Mouse (Mus musculus) embryonic facial prominence, embryonic 14.5 days (tissue): ENCODE results near the gene 1700013F07Rik. TPM values are rescaled to one million over a fixed set of nuclear protein-coding genes. Genes with fewer than 3 reads are reported as not detected.

Experiments
- ATAC-seq: fragments of 200-750 bp; cut with Nextera tagmentation; 2 replicates; pipeline ENCODE4 v1.8.0; 2017; ENCODE audit warnings: low read depth, moderate number of reproducible peaks, moderate TSS enrichment
- DNase-seq: peaks from one replicate; pipeline ENCODE4 v3.0.0-alpha.2; 2015; ENCODE audit warnings: low spot score
- H3K27ac ChIP-seq: fragments of 300-500 bp; sonication (generic); replicated peaks from 2 replicates; pipeline ENCODE4 v1.5.1; 2014; ENCODE audit warnings: low read depth, mild to moderate bottlenecking, low read length, moderate library complexity
- H3K27me3 ChIP-seq: fragments of 300-500 bp; sonication (generic); replicated peaks from 2 replicates; pipeline ENCODE4 v1.6.1; 2014; ENCODE audit warnings: low read length; ENCODE audit not compliant: control insufficient read depth, insufficient read depth
- H3K36me3 ChIP-seq: fragments of 300-500 bp; sonication (generic); 2 replicates; pipeline ENCODE4 v1.6.1; 2014; ENCODE audit warnings: low read length, mixed read lengths; ENCODE audit not compliant: control insufficient read depth, insufficient read depth
- H3K4me1 ChIP-seq: fragments of 300-500 bp; sonication (generic); 2 replicates; pipeline ENCODE4 v1.6.1; 2014; ENCODE audit warnings: antibody characterized with exemption, low read length; ENCODE audit not compliant: control insufficient read depth, insufficient read depth
- H3K4me2 ChIP-seq: fragments of 300-500 bp; sonication (generic); 2 replicates; pipeline ENCODE4 v1.6.1; 2014; ENCODE audit warnings: low read depth, mild to moderate bottlenecking, low read length, moderate library complexity, mixed read lengths
- H3K4me3 ChIP-seq: fragments of 300-500 bp; sonication (generic); 2 replicates; pipeline ENCODE4 v1.5.1; 2014; ENCODE audit warnings: low read depth, mild to moderate bottlenecking, low read length
- H3K9ac ChIP-seq: fragments of 300-500 bp; sonication (generic); 2 replicates; pipeline ENCODE4 v1.6.1; 2014; ENCODE audit warnings: low read depth, mild to moderate bottlenecking, low read length, moderate library complexity, mixed read lengths
- H3K9me3 ChIP-seq: fragments of 300-500 bp; sonication (generic); 2 replicates; pipeline ENCODE4 v1.6.1; 2016; ENCODE audit warnings: low read length; ENCODE audit not compliant: control insufficient read depth
- WGBS: fragments of 180-500 bp; shearing (Covaris S2); extraction: QIAGEN DNeasy Blood & Tissue Kit; methylation state at CpG from one replicate; pipeline ENCODE4 v1.1.7; 2014; 5-methylcytosine and 5-hydroxymethylcytosine counted together
- microRNA-seq: library from miRNA; unstranded; fragments of <30 nt; microRNA quantifications from one replicate; pipeline ENCODE4, GENCODE M21; 2016; ENCODE audit warnings: borderline number of aligned reads
- polyA plus RNA-seq: library from polyadenylated mRNA; unstranded; fragments of >200 nt; fragmentation: Nextera tagmentation; extraction: Ambion mirVana; gene quantifications from 2 replicates; pipeline ENCODE4 v1.2.1, GENCODE M21; 2014

The 1700013F07Rik gene
- polyA plus RNA-seq, 1 experiment from 2014 or later, result 1.1 TPM

- no peaks in the 10 kb centered on the region for H3K4me1 ChIP-seq
- no peaks in the 10 kb centered on the region for H3K27me3 ChIP-seq
- peaks cover under 1% of the 10 kb centered on the region; the same call in 1 of the 2 replicates for H3K36me3 ChIP-seq
- no peaks in the 10 kb centered on the region for H3K9me3 ChIP-seq
- ATAC-seq (no peak), DNase-seq (no peak)
- no peak overlapping the region for H3K27ac ChIP-seq
- H3K4me3 ChIP-seq, result no peak overlapping the region
- WGBS, result 80% methylated on average over 4 of the region's 4 CpGs
- H3K4me2 ChIP-seq, result no peak overlapping the region
- H3K9ac ChIP-seq, result no peak overlapping the region
These were observed 50.6 kb downstream of the 1700013F07Rik start for GRCm38 (mm10) chr3:108584580-108584979.

GRCm38 (mm10) chr3:108588446-108588845 is 54.5 kb downstream of the 1700013F07Rik start:
- WGBS, result 32% methylated on average over 2 of the region's 2 CpGs
- no peaks in the 10 kb centered on the region for H3K9me3 ChIP-seq
- no peaks in the 10 kb centered on the region for H3K27me3 ChIP-seq
- DNase-seq, result no peak
- H3K27ac ChIP-seq, result no peak overlapping the region
- H3K36me3 ChIP-seq, result no peaks in the 10 kb centered on the region
- no peak overlapping the region for H3K9ac ChIP-seq
- H3K4me1 ChIP-seq, result 0 out of 2 replicates have a peak, but pooled peaks cover 4% of the 10 kb centered on the region
- ATAC-seq, result no peak
- no peak overlapping the region for H3K4me3 ChIP-seq
- no peak overlapping the region for H3K4me2 ChIP-seq

- Histone ChIP-seq H3K4me3 (peak within 1 kb of the TSS; percentile 96), H3K9ac (peak within 1 kb of the TSS; percentile 71), H3K27ac (peak within 1 kb of the TSS; percentile 46), H3K4me1 (0 out of 2 replicates have a peak, but pooled peaks cover 4% of the 10 kb centered on the region), H3K27me3 (no peaks in the 10 kb centered on the region), H3K36me3 (no peaks in the 10 kb centered on the region), H3K4me2 (peak within 1 kb of the TSS; percentile 87), H3K9me3 (no peaks in the 10 kb centered on the region)
- ATAC-seq (peak; percentile 100), DNase-seq (peak; percentile 97)
- WGBS, result 8% methylated on average over 27 of the region's 44 CpGs
These were observed 57.0 kb downstream of the 1700013F07Rik start, which contains the start of gene Wdr47 for GRCm38 (mm10) chr3:108590786-108591529. Wdr47 (plus strand) TSS chr3:108591279.

- WGBS, result under 1% methylated on average over 27 of the region's 61 CpGs
- H3K27me3 ChIP-seq, result no peaks in the 10 kb centered on the region
- no peak for DNase-seq
- peak overlapping the region; percentile 71 for H3K9ac ChIP-seq
- ATAC-seq, result peak; percentile 81
- H3K4me2 ChIP-seq, result peak overlapping the region; percentile 87
- H3K4me3 ChIP-seq, result peak overlapping the region; percentile 96
- H3K36me3 ChIP-seq, result no peaks in the 10 kb centered on the region
- H3K27ac ChIP-seq, result peak overlapping the region; percentile 46
- H3K4me1 ChIP-seq, result 0 out of 2 replicates have a peak, but pooled peaks cover 4% of the 10 kb centered on the region
- H3K9me3 ChIP-seq, result no peaks in the 10 kb centered on the region
These were observed 57.9 kb downstream of the 1700013F07Rik start for GRCm38 (mm10) chr3:108591530-108592522.

Small RNA genes within 50 kb of the gene (microRNA-seq; reads per million reads assigned to microRNA genes)
- not detected for gene Gm22860

Other genes with a start within 250 kb of the 1700013F07Rik start
- gene Mybphl, start 169.2 kb upstream of the 1700013F07Rik start, polyA plus RNA-seq, result not detected in 2 replicates
- 31.2 and 38.1 TPM in 2 replicates for gene Psrc1, start 150.3 kb upstream of the 1700013F07Rik start, polyA plus RNA-seq
- 11.8 and 13.9 TPM in 2 replicates for gene Celsr2, start 118.6 kb upstream of the 1700013F07Rik start, polyA plus RNA-seq
- gene Sars, start 88.9 kb upstream of the 1700013F07Rik start, polyA plus RNA-seq, result 111 and 125 TPM in 2 replicates
- gene 5330417C22Rik, start 2.4 kb downstream of the 1700013F07Rik start, polyA plus RNA-seq, result 2.2 and 2.5 TPM in 2 replicates
- gene Tmem167b, start 28.3 kb downstream of the 1700013F07Rik start, polyA plus RNA-seq, result 46.3 and 46.8 TPM in 2 replicates
- gene Taf13, start 37.5 kb downstream of the 1700013F07Rik start, polyA plus RNA-seq, result 40.2 and 40.4 TPM in 2 replicates
- 16.3 and 17.9 TPM in 2 replicates for gene Wdr47, start 57.1 kb downstream of the 1700013F07Rik start, polyA plus RNA-seq
- gene Clcc1, start 119.8 kb downstream of the 1700013F07Rik start, polyA plus RNA-seq, result 67.4 and 79.9 TPM in 2 replicates
- gene Gpsm2, start 188.2 kb downstream of the 1700013F07Rik start, polyA plus RNA-seq, result 69.5 and 85.1 TPM in 2 replicates
- 0.92 and 1.5 TPM in 2 replicates for gene Aknad1, start 205.5 kb downstream of the 1700013F07Rik start, polyA plus RNA-seq